Mouse (Mus musculus) neutrophil, adult 83 days (primary cell): ENCODE data around the gene Cyb5d2. TPM values are rescaled to one million over a fixed set of nuclear protein-coding genes. Genes with fewer than 3 reads are reported as not detected.

ENCODE experiments used
- total RNA-seq, 2 experiments: library from RNA; stranded (reverse); gene quantifications; one replicate each; pipeline ENCODE4 v1.2.4; 2023

The Cyb5d2 gene
- 1 to 10 TPM; 5.3 to 5.9 TPM for total RNA-seq

GRCm38 (mm10) chr11:72795455-72796295 is at the start of gene Cyb5d2, which contains the start of gene Zzef1:
TSS of gene Cyb5d2 (minus strand) at chr11:72796142.
TSS of gene Zzef1 (plus strand) at chr11:72796226.

Other genes starting within 250 kb of the Cyb5d2 start
- 10 to 100 TPM in 1 of 2 experiments, 1 to 10 TPM in 1; 9.6 to 10.8 TPM for gene Spns3, start 245.6 kb downstream of the Cyb5d2 start, total RNA-seq
- 10 to 100 TPM; 18.0 to 22.5 TPM for gene Ube2g1, start 188.9 kb downstream of the Cyb5d2 start, total RNA-seq
- 10 to 100 TPM; 65.0 to 77.2 TPM for gene Ankfy1, start 106.1 kb downstream of the Cyb5d2 start, total RNA-seq
- 10 to 100 TPM; 64.4 to 66.5 TPM for gene Zzef1, start 84 bp upstream of the Cyb5d2 start, total RNA-seq
- gene Atp2a3, start 165.0 kb upstream of the Cyb5d2 start, total RNA-seq = 100 to 1,000 TPM; 277 to 294 TPM
- 10 to 100 TPM; 10.9 to 12.9 TPM for gene P2rx1, start 203.0 kb upstream of the Cyb5d2 start, total RNA-seq
- gene Camkk1, start 222.9 kb upstream of the Cyb5d2 start, total RNA-seq = 1 to 10 TPM; 4.7 to 5.5 TPM